Mouse (Mus musculus): ENCODE results near the gene Lgals3bp. TPM values are rescaled to one million over a fixed set of nuclear protein-coding genes. Genes with fewer than 3 reads are reported as not detected.

Lgals3bp gene
- total RNA-seq, 2 experiments from 2014 or later, result 31.3 to 31.7 TPM

GRCm38 (mm10) chr11:118369251-118369650 is 32.6 kb downstream of the Lgals3bp start:
- no peak for DNase-seq
- intact Hi-C loops (cut with DNase I), result no loop called here

GRCm38 (mm10) chr11:118368330-118368729 is 33.6 kb downstream of the Lgals3bp start:
- DNase-seq, result no peak
- intact Hi-C loops (cut with DNase I), result no loop called here

GRCm38 (mm10) chr11:118366559-118366958 is 35.3 kb downstream of the Lgals3bp start:
- intact Hi-C loops (cut with DNase I), result no loop called here
- DNase-seq, result no peak

- intact Hi-C loops (cut with DNase I), result no loop called here
- no peak for DNase-seq
Observed at GRCm38 (mm10) chr11:118366108-118366507, 35.8 kb downstream of the Lgals3bp start.

- peak; percentile 68 to 70 for DNase-seq
Observed at GRCm38 (mm10) chr11:118365171-118365570, 36.7 kb downstream of the Lgals3bp start.

GRCm38 (mm10) chr11:118364021-118364420 is 37.9 kb downstream of the Lgals3bp start:
- intact Hi-C loops (cut with DNase I), result no loop called here
- no peak for DNase-seq

More at GRCm38 (mm10) chr11:118365171-118365570, 36.7 kb downstream of the Lgals3bp start:
- intact Hi-C loops (cut with DNase I), result no loop called here

- peak; percentile 78 to 82 for DNase-seq
- intact Hi-C loops (cut with DNase I), result no loop called here
Observed at GRCm38 (mm10) chr11:118362971-118363518, 38.8 kb downstream of the Lgals3bp start.

GRCm38 (mm10) chr11:118362501-118362900 is 39.4 kb downstream of the Lgals3bp start:
- intact Hi-C loops (cut with DNase I), result no loop called here
- peak; percentile 49 to 52 for DNase-seq

- DNase-seq, result peak in 1 of 2 experiments; percentile 62
- intact Hi-C loops (cut with DNase I), result no loop called here
Observed at GRCm38 (mm10) chr11:118360907-118361341, 41.0 kb downstream of the Lgals3bp start.

- DNase-seq, result no peak
- intact Hi-C loops (cut with DNase I), result no loop called here
Observed at GRCm38 (mm10) chr11:118360491-118360890, 41.4 kb downstream of the Lgals3bp start.

GRCm38 (mm10) chr11:118355640-118356039 is 46.3 kb downstream of the Lgals3bp start, which contains the start of gene Timp2:
Timp2 (minus strand) TSS chr11:118355740.
- DNase-seq, result no peak
- intact Hi-C loops (cut with DNase I), result loop anchor here (2.0 kb wide), 1 partner anchor 39 kb away; no protein-coding TSS in a partner anchor

GRCm38 (mm10) chr11:118355205-118355604 is 46.7 kb downstream of the Lgals3bp start:
- DNase-seq, result peak; percentile 93 to 94
- intact Hi-C loops (cut with DNase I), result loop anchor here (2.0 kb wide), 1 partner anchor 38 kb away; no protein-coding TSS in a partner anchor

- DNase-seq, result peak; percentile 73 to 83
- intact Hi-C loops (cut with DNase I), result loop anchor here (2.0 kb wide), 1 partner anchor 38 kb away; no protein-coding TSS in a partner anchor
Observed at GRCm38 (mm10) chr11:118354636-118355191, 47.2 kb downstream of the Lgals3bp start.

- no peak for DNase-seq
- intact Hi-C loops (cut with DNase I), result no loop called here
Observed at GRCm38 (mm10) chr11:118349494-118349893, 52.4 kb downstream of the Lgals3bp start.

GRCm38 (mm10) chr11:118348877-118349276 is 53.0 kb downstream of the Lgals3bp start:
- intact Hi-C loops (cut with DNase I), result no loop called here
- DNase-seq, result peak; percentile 68 to 71

- intact Hi-C loops (cut with DNase I), result no loop called here
- DNase-seq, result no peak
Observed at GRCm38 (mm10) chr11:118348419-118348818, 53.5 kb downstream of the Lgals3bp start.

- DNase-seq, result no peak
- intact Hi-C loops (cut with DNase I), result no loop called here
Observed at GRCm38 (mm10) chr11:118347911-118348310, 54.0 kb downstream of the Lgals3bp start.

- no peak for DNase-seq
- intact Hi-C loops (cut with DNase I), result no loop called here
Observed at GRCm38 (mm10) chr11:118347391-118347790, 54.5 kb downstream of the Lgals3bp start.

GRCm38 (mm10) chr11:118346395-118347096 is 55.3 kb downstream of the Lgals3bp start:
- intact Hi-C loops (cut with DNase I), result no loop called here
- no peak for DNase-seq

- DNase-seq, result peak; percentile 57 to 60
- intact Hi-C loops (cut with DNase I), result no loop called here
Observed at GRCm38 (mm10) chr11:118345693-118346092, 56.2 kb downstream of the Lgals3bp start.

GRCm38 (mm10) chr11:118343629-118344028 is 58.3 kb downstream of the Lgals3bp start:
- intact Hi-C loops (cut with DNase I), result no loop called here
- no peak for DNase-seq

Measured in heart, postnatal 10 days (tissue).